23 mouse cellular contexts compared by ENCODE assay signal in the genomic region with DNA sequence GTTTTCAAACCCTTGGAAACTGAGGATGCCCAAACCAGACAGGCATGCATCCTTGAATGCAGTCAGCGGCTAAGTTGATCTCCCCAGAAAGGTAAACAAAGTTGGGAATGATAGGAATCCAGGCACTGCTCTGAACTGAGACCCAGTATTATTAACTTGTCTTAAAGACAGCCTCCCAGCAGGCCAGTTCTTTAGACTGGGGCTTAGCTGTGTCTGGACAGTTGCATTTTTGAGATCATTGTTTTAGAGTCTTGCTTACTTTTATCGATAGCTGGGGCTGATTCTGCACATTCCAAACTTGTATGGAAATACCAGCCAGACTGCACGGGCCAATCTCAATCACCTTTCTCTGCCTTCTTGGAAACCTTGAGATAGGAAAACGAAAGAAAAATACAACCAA.
"Had no signal": no experiment of that assay in that cellular context is flagged by ENCODE, and none has a peak within 500 bp of the region (broad histone marks: within the 10 kb centered on the region; RNA-seq: fewer than 3 reads in every experiment).

No protein-coding gene starts in this region.

- H3K4me3 ChIP-seq: limb, embryonic 10.5 days; limb, embryonic 13.5 days; liver, embryonic 12.5 days; liver, embryonic 15.5 days; lung, embryonic 15.5 days; megakaryocyte, embryonic 14.5 days; midbrain, embryonic 10.5 days; neural tube, embryonic 12.5 days; neural tube, embryonic 15.5 days; stomach, embryonic 15.5 days had no signal

- H3K4me2 ChIP-seq: limb, embryonic 13.5 days; liver, embryonic 12.5 days; liver, embryonic 15.5 days; lung, embryonic 15.5 days; neural tube, embryonic 12.5 days; neural tube, embryonic 15.5 days; stomach, embryonic 15.5 days had no signal

- H3K36me3 ChIP-seq: limb, embryonic 10.5 days; limb, embryonic 13.5 days; liver, embryonic 12.5 days; liver, embryonic 15.5 days; lung, embryonic 15.5 days; neural tube, embryonic 12.5 days; neural tube, embryonic 15.5 days; stomach, embryonic 15.5 days had no signal

- H3K27me3 ChIP-seq: limb, embryonic 13.5 days; liver, embryonic 12.5 days; liver, embryonic 15.5 days; lung, embryonic 15.5 days; megakaryocyte, embryonic 14.5 days; neural tube, embryonic 12.5 days; neural tube, embryonic 15.5 days; stomach, embryonic 15.5 days had no signal

- H3K4me1 ChIP-seq: limb, embryonic 10.5 days; limb, embryonic 13.5 days; liver, embryonic 12.5 days; liver, embryonic 15.5 days; midbrain, embryonic 10.5 days; neural tube, embryonic 12.5 days; neural tube, embryonic 15.5 days; stomach, embryonic 15.5 days had no signal

- ATAC-seq: liver, embryonic 12.5 days had no signal

- H3K9me3 ChIP-seq: limb, embryonic 10.5 days; liver, embryonic 15.5 days; lung, embryonic 15.5 days; stomach, embryonic 15.5 days had no signal

- DNase-seq: kidney, adult 18-20 months; kidney, adult 9 months; kidney, postnatal 10 days; kidney, postnatal 4 days; liver; lung, adult 18-20 months; lung, postnatal 10 days; lung, postnatal 36 days; midbrain, embryonic 14.5 days; retina, postnatal 1 day; right cerebral cortex, postnatal 25 days; spleen, adult 18-20 months; thymus, postnatal 25 days had no signal

- H3K27ac ChIP-seq: limb, embryonic 10.5 days; limb, embryonic 13.5 days; liver, embryonic 12.5 days; liver, embryonic 15.5 days; lung, embryonic 15.5 days; midbrain, embryonic 10.5 days; neural tube, embryonic 12.5 days; neural tube, embryonic 15.5 days; stomach, embryonic 15.5 days had no signal

- H3K9ac ChIP-seq: limb, embryonic 13.5 days; liver, embryonic 12.5 days; liver, embryonic 15.5 days; lung, embryonic 15.5 days; neural tube, embryonic 12.5 days; neural tube, embryonic 15.5 days; stomach, embryonic 15.5 days had no signal
